In genomic region chr19:8714653-8715481, GRCm38 (mm10) we compare ENCODE assay signal across 9 mouse cellular contexts. TPM values are rescaled to one million over a fixed set of nuclear protein-coding genes. Genes with fewer than 3 reads are reported as not detected.
DNase-seq lines count a peak whose midpoint lies in the region; ATAC-seq and TF ChIP-seq lines count a peak whose summit lies in the region.
"Had no signal": no experiment of that assay in that cellular context is flagged by ENCODE, and none has a peak within 500 bp of the region (broad histone marks: within the 10 kb centered on the region; RNA-seq: fewer than 3 reads in every experiment).

No protein-coding gene starts in this region.

- ATAC-seq in forebrain, embryonic 13.5 days = no peak
- ATAC-seq in forebrain, embryonic 16.5 days = no peak
- no peak for ATAC-seq in megakaryocyte, adult 5-6 weeks (ENCODE audit: poor library complexity, severe bottlenecking)
- no peak for ATAC-seq in heart, embryonic 16.5 days (replicated peaks; ENCODE audit: extremely low read depth, insufficient read depth, low FRiP score)
- ATAC-seq in stomach, postnatal 0 days (ENCODE audit: low FRiP score, low TSS enrichment) = no peak
- ATAC-seq in cerebellum, adult (ENCODE audit: insufficient number of reproducible peaks, low FRiP score, low TSS enrichment) = no peak

- WGBS in forebrain, embryonic 13.5 days = 73% methylated on average over 10 of the region's 10 CpGs
- 63% methylated on average over 10 of the region's 10 CpGs for WGBS in forebrain, embryonic 16.5 days
- 65% methylated on average over 10 of the region's 10 CpGs for WGBS in heart, embryonic 16.5 days
- WGBS in stomach, postnatal 0 days = 60% methylated on average over 10 of the region's 10 CpGs

- no peak for TF ChIP-seq EP300 in stomach, postnatal 0 days (optimal IDR thresholded peaks at IDR 0.05)

- H3K4me2 ChIP-seq in forebrain, embryonic 13.5 days = peak overlapping the region; percentile 73; the same call in 1 of the 2 replicates
- H3K4me2 ChIP-seq in forebrain, embryonic 16.5 days (ENCODE audit: low read length) = no peak overlapping the region
- no peak overlapping the region for H3K4me2 ChIP-seq in heart, embryonic 16.5 days (ENCODE audit: low read depth, low read length)
- no peak overlapping the region for H3K4me2 ChIP-seq in stomach, postnatal 0 days (replicated peaks; ENCODE audit: low read depth)

- TF ChIP-seq CTCF in stomach, postnatal 0 days (IDR thresholded peaks at IDR 0.05; ENCODE audit: low read depth) = peak; percentile 30

- H3K4me1 ChIP-seq in forebrain, embryonic 13.5 days = peaks cover 34% of the 10 kb centered on the region
- H3K4me1 ChIP-seq in forebrain, embryonic 16.5 days (replicated peaks; ENCODE audit: control insufficient read depth, insufficient read depth, low read length) = peaks cover 36% of the 10 kb centered on the region
- peaks cover 72% of the 10 kb centered on the region for H3K4me1 ChIP-seq in megakaryocyte, embryonic 14.5 days
- H3K4me1 ChIP-seq in heart, embryonic 16.5 days (ENCODE audit: control insufficient read depth, insufficient read depth, low read length) = peaks cover 28% of the 10 kb centered on the region
- peaks cover 5% of the 10 kb centered on the region; the same call in 1 of the 2 replicates for H3K4me1 ChIP-seq in stomach, postnatal 0 days (replicated peaks; ENCODE audit: control insufficient read depth, insufficient read depth)

- no peak overlapping the region for H3K4me3 ChIP-seq in forebrain, embryonic 13.5 days
- no peak overlapping the region for H3K4me3 ChIP-seq in forebrain, embryonic 16.5 days (replicated peaks; ENCODE audit: low read length)
- H3K4me3 ChIP-seq in megakaryocyte, embryonic 14.5 days (replicated peaks) = peak overlapping the region; percentile 64
- no peak overlapping the region for H3K4me3 ChIP-seq in heart, embryonic 16.5 days (ENCODE audit: low read length)
- H3K4me3 ChIP-seq in stomach, postnatal 0 days (ENCODE audit: low read depth, low read length) = no peak overlapping the region

- no peak for DNase-seq in stomach, postnatal 0 days (ENCODE audit: low spot score)
- no peak for DNase-seq in ovary, postnatal 10 days (ENCODE audit: low spot score)

- no peaks in the 10 kb centered on the region for H3K27me3 ChIP-seq in forebrain, embryonic 13.5 days
- no peaks in the 10 kb centered on the region for H3K27me3 ChIP-seq in forebrain, embryonic 16.5 days (replicated peaks; ENCODE audit: control insufficient read depth, insufficient read depth, low read length)
- H3K27me3 ChIP-seq in megakaryocyte, embryonic 14.5 days (replicated peaks) = no peaks in the 10 kb centered on the region
- H3K27me3 ChIP-seq in heart, embryonic 16.5 days (ENCODE audit: control insufficient read depth, insufficient read depth, low read length) = no peaks in the 10 kb centered on the region
- H3K27me3 ChIP-seq in stomach, postnatal 0 days (ENCODE audit: control insufficient read depth, insufficient read depth, low read length) = no peaks in the 10 kb centered on the region
- H3K27me3 ChIP-seq: limb, embryonic 12.5 days had no signal

- no peak overlapping the region for H3K27ac ChIP-seq in forebrain, embryonic 13.5 days
- H3K27ac ChIP-seq in forebrain, embryonic 16.5 days (ENCODE audit: low read length) = no peak overlapping the region
- 0 out of 2 replicates have a peak overlapping the region, but pooled peaks have one; percentile 8 for H3K27ac ChIP-seq in heart, embryonic 16.5 days (ENCODE audit: low read length)
- 0 out of 2 replicates have a peak overlapping the region, but pooled peaks have one; percentile 2 for H3K27ac ChIP-seq in stomach, postnatal 0 days (replicated peaks)

- H3K36me3 ChIP-seq in forebrain, embryonic 13.5 days (ENCODE audit: poor library complexity, severe bottlenecking) = peaks cover 19% of the 10 kb centered on the region
- 0 out of 2 replicates have a peak, but pooled peaks cover 4% of the 10 kb centered on the region for H3K36me3 ChIP-seq in forebrain, embryonic 16.5 days (ENCODE audit: control insufficient read depth, insufficient read depth)
- peaks cover 30% of the 10 kb centered on the region for H3K36me3 ChIP-seq in megakaryocyte, embryonic 14.5 days (replicated peaks; ENCODE audit: low read length)
- H3K36me3 ChIP-seq in heart, embryonic 16.5 days (ENCODE audit: control insufficient read depth, insufficient read depth) = 0 out of 2 replicates have a peak, but pooled peaks cover 7% of the 10 kb centered on the region
- H3K36me3 ChIP-seq in stomach, postnatal 0 days (ENCODE audit: control insufficient read depth, insufficient read depth, low read length) = 0 out of 2 replicates have a peak, but pooled peaks cover 2% of the 10 kb centered on the region

- no peak overlapping the region for H3K9ac ChIP-seq in forebrain, embryonic 13.5 days
- H3K9ac ChIP-seq in forebrain, embryonic 16.5 days (replicated peaks; ENCODE audit: low read depth, low read length) = no peak overlapping the region
- H3K9ac ChIP-seq in heart, embryonic 16.5 days (ENCODE audit: low read length) = no peak overlapping the region
- H3K9ac ChIP-seq in stomach, postnatal 0 days (ENCODE audit: low read length) = no peak overlapping the region

- no peaks in the 10 kb centered on the region for H3K9me3 ChIP-seq in forebrain, embryonic 13.5 days (replicated peaks)
- H3K9me3 ChIP-seq in forebrain, embryonic 16.5 days (ENCODE audit: control insufficient read depth, low read length) = no peaks in the 10 kb centered on the region
- H3K9me3 ChIP-seq in megakaryocyte, embryonic 14.5 days = no peaks in the 10 kb centered on the region
- no peaks in the 10 kb centered on the region for H3K9me3 ChIP-seq in heart, embryonic 16.5 days (replicated peaks; ENCODE audit: control insufficient read depth, low read length)
- H3K9me3 ChIP-seq in stomach, postnatal 0 days (ENCODE audit: control insufficient read depth, low read length) = no peaks in the 10 kb centered on the region
- H3K9me3 ChIP-seq: limb, embryonic 12.5 days had no signal

RNA-seq across cellular contexts. Expression of gene Slc3a2, which starts 8.3 kb away (rescaled TPM):
- polyA plus RNA-seq in forebrain, embryonic 13.5 days (2015; fragmentation: Nextera tagmentation; extraction: Ambion mirVana) = 135 and 143 TPM in 2 replicates
- 186 TPM in 2 replicates for polyA plus RNA-seq in forebrain, embryonic 16.5 days (2015; fragmentation: Nextera tagmentation; extraction: Ambion mirVana)
- 139 and 161 TPM in 2 replicates for polyA plus RNA-seq in megakaryocyte, embryonic 14.5 days (2012; ENCODE audit: insufficient read depth, low replicate concordance)
- 26.3 and 32.6 TPM in 2 replicates for total RNA-seq in megakaryocyte, adult 5-6 weeks (2015)
- 31.6 and 34.1 TPM in 2 replicates for total RNA-seq in megakaryocyte, adult 5-6 weeks (2017)
- polyA plus RNA-seq in heart, embryonic 16.5 days (2015; fragmentation: Nextera tagmentation; extraction: Ambion mirVana) = 66.4 and 68.8 TPM in 2 replicates
- 82.5 and 87.0 TPM in 2 replicates for polyA plus RNA-seq in stomach, postnatal 0 days (2015; fragmentation: Nextera tagmentation; extraction: Ambion mirVana)

RNA-seq across cellular contexts. Expression of gene Wdr74, which starts 20.8 kb away (rescaled TPM):
- 92.0 and 97.4 TPM in 2 replicates for polyA plus RNA-seq in forebrain, embryonic 13.5 days (2015; fragmentation: Nextera tagmentation; extraction: Ambion mirVana)
- 90.6 and 109 TPM in 2 replicates for polyA plus RNA-seq in forebrain, embryonic 16.5 days (2015; fragmentation: Nextera tagmentation; extraction: Ambion mirVana)
- polyA plus RNA-seq in megakaryocyte, embryonic 14.5 days (2012; ENCODE audit: insufficient read depth, low replicate concordance) = 3.7 and 16.5 TPM in 2 replicates
- 30.3 and 37.1 TPM in 2 replicates for total RNA-seq in megakaryocyte, adult 5-6 weeks (2015)
- 38.2 and 38.5 TPM in 2 replicates for total RNA-seq in megakaryocyte, adult 5-6 weeks (2017)
- 53.5 and 54.9 TPM in 2 replicates for polyA plus RNA-seq in heart, embryonic 16.5 days (2015; fragmentation: Nextera tagmentation; extraction: Ambion mirVana)
- 55.6 and 55.7 TPM in 2 replicates for polyA plus RNA-seq in stomach, postnatal 0 days (2015; fragmentation: Nextera tagmentation; extraction: Ambion mirVana)

RNA-seq across cellular contexts. Expression of gene 1700092M07Rik, which starts 25.7 kb away (rescaled TPM):
- 1.9 and 3.7 TPM in 2 replicates for polyA plus RNA-seq in forebrain, embryonic 13.5 days (2015; fragmentation: Nextera tagmentation; extraction: Ambion mirVana)
- 2.5 and 2.8 TPM in 2 replicates for polyA plus RNA-seq in forebrain, embryonic 16.5 days (2015; fragmentation: Nextera tagmentation; extraction: Ambion mirVana)
- 0.86 TPM in 1 of 2 replicates, not detected in the other for polyA plus RNA-seq in megakaryocyte, embryonic 14.5 days (2012; ENCODE audit: insufficient read depth, low replicate concordance)
- 0.83 TPM in 1 of 2 replicates, not detected in the other for total RNA-seq in megakaryocyte, adult 5-6 weeks (2015)
- total RNA-seq in megakaryocyte, adult 5-6 weeks (2017) = 1.3 TPM in 1 of 2 replicates, not detected in the other
- 0.63 and 0.74 TPM in 2 replicates for polyA plus RNA-seq in heart, embryonic 16.5 days (2015; fragmentation: Nextera tagmentation; extraction: Ambion mirVana)
- polyA plus RNA-seq in stomach, postnatal 0 days (2015; fragmentation: Nextera tagmentation; extraction: Ambion mirVana) = 0.59 and 0.62 TPM in 2 replicates

RNA-seq across cellular contexts. Expression of gene Stx5a, which starts 26.3 kb away (rescaled TPM):
- polyA plus RNA-seq in forebrain, embryonic 13.5 days (2015; fragmentation: Nextera tagmentation; extraction: Ambion mirVana) = 117 and 118 TPM in 2 replicates
- polyA plus RNA-seq in forebrain, embryonic 16.5 days (2015; fragmentation: Nextera tagmentation; extraction: Ambion mirVana) = 129 and 136 TPM in 2 replicates
- polyA plus RNA-seq in megakaryocyte, embryonic 14.5 days (2012; ENCODE audit: insufficient read depth, low replicate concordance) = 18.8 and 39.1 TPM in 2 replicates
- 40.9 and 55.3 TPM in 2 replicates for total RNA-seq in megakaryocyte, adult 5-6 weeks (2015)
- total RNA-seq in megakaryocyte, adult 5-6 weeks (2017) = 40.8 and 65.6 TPM in 2 replicates
- 91.5 and 91.7 TPM in 2 replicates for polyA plus RNA-seq in heart, embryonic 16.5 days (2015; fragmentation: Nextera tagmentation; extraction: Ambion mirVana)
- polyA plus RNA-seq in stomach, postnatal 0 days (2015; fragmentation: Nextera tagmentation; extraction: Ambion mirVana) = 81.9 and 82.2 TPM in 2 replicates

RNA-seq across cellular contexts. Expression of gene Nxf1, which starts 42.0 kb away (rescaled TPM):
- 194 and 211 TPM in 2 replicates for polyA plus RNA-seq in forebrain, embryonic 13.5 days (2015; fragmentation: Nextera tagmentation; extraction: Ambion mirVana)
- polyA plus RNA-seq in forebrain, embryonic 16.5 days (2015; fragmentation: Nextera tagmentation; extraction: Ambion mirVana) = 200 and 218 TPM in 2 replicates
- polyA plus RNA-seq in megakaryocyte, embryonic 14.5 days (2012; ENCODE audit: insufficient read depth, low replicate concordance) = 10.6 and 13.3 TPM in 2 replicates
- total RNA-seq in megakaryocyte, adult 5-6 weeks (2015) = 257 and 292 TPM in 2 replicates
- 69.7 and 76.0 TPM in 2 replicates for total RNA-seq in megakaryocyte, adult 5-6 weeks (2017)
- 134 and 145 TPM in 2 replicates for polyA plus RNA-seq in heart, embryonic 16.5 days (2015; fragmentation: Nextera tagmentation; extraction: Ambion mirVana)
- 57.5 and 61.6 TPM in 2 replicates for polyA plus RNA-seq in stomach, postnatal 0 days (2015; fragmentation: Nextera tagmentation; extraction: Ambion mirVana)

Comparison
In these comparisons a context has a peak if more than half of its experiments do, and no peak if none do; other contexts are left out.
1. H3K27ac ChIP-seq: peak in heart, embryonic 16.5 days (single experiment) and stomach, postnatal 0 days (single experiment); none in forebrain, embryonic 13.5 days (single experiment) and forebrain, embryonic 16.5 days (single experiment).